Comparison of ENCODE assay signal across 12 mouse cellular contexts in the genomic region with DNA sequence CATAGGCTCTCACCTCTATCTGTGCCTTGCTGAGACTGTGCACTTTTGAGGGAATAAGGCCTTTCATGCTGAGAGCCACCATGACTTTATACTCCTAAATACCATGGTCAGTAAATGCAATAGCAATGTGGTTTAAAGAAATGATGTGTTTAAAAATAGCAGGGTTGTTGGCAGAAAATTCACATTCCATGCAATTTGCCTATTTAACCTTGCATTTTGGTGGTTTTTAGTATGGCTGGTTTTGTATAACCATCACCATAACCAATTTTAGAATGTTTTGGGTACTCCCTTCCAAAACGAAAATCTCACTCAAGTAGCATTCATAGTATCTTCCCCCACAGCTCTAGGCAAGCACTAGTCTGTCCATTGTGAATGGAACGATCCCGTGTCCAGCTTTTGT.
"Had no signal": no experiment of that assay in that cellular context is flagged by ENCODE, and none has a peak within 500 bp of the region (broad histone marks: within the 10 kb centered on the region; RNA-seq: fewer than 3 reads in every experiment).

No protein-coding gene starts in this region.

- ATAC-seq: midbrain, embryonic 16.5 days had no signal

- H3K4me1 ChIP-seq: limb, embryonic 12.5 days; midbrain, embryonic 12.5 days; stomach, embryonic 15.5 days had no signal

- H3K9me3 ChIP-seq: limb, embryonic 12.5 days; midbrain, embryonic 12.5 days; stomach, embryonic 15.5 days had no signal

- H3K4me2 ChIP-seq: limb, embryonic 12.5 days; midbrain, embryonic 12.5 days; stomach, embryonic 15.5 days had no signal

- H3K4me3 ChIP-seq: limb, embryonic 12.5 days; midbrain, embryonic 12.5 days; stomach, embryonic 15.5 days had no signal

- H3K27me3 ChIP-seq: limb, embryonic 12.5 days; midbrain, embryonic 12.5 days; stomach, embryonic 15.5 days had no signal

- H3K36me3 ChIP-seq: midbrain, embryonic 12.5 days; stomach, embryonic 15.5 days had no signal

- DNase-seq: kidney, postnatal 36 days; layer of hippocampus, adult 9-11 months; layer of hippocampus, postnatal 36 days; lung, adult 18-20 months; right cerebral cortex, postnatal 14 days; thymus, postnatal 14 days had no signal

- H3K9ac ChIP-seq: limb, embryonic 12.5 days; liver, embryonic 14.5 days; midbrain, embryonic 12.5 days; stomach, embryonic 15.5 days had no signal

- H3K27ac ChIP-seq: kidney, postnatal 0 days; limb, embryonic 12.5 days; liver, embryonic 14.5 days; midbrain, embryonic 12.5 days; stomach, embryonic 15.5 days had no signal
